Mouse (Mus musculus): Measurements from ENCODE around the gene Crmp1. TPM values are rescaled to one million over a fixed set of nuclear protein-coding genes. Genes with fewer than 3 reads are reported as not detected.

Crmp1 gene
- total RNA-seq, 2 experiments from 2014 or later, result 793 to 842 TPM

- DNase-seq (ENCODE audit: low spot score in 2 of 2), result peak; percentile 29 to 50
Observed at GRCm38 (mm10) chr5:37290983-37291382, 49.2 kb downstream of the Crmp1 start.

GRCm38 (mm10) chr5:37296717-37297116 lies 55.0 kb downstream of the Crmp1 start:
- DNase-seq (ENCODE audit: low spot score in 2 of 2), result peak; percentile 22 to 37

- DNase-seq (ENCODE audit: low spot score in 2 of 2), result peak; percentile 41 to 58
Observed at GRCm38 (mm10) chr5:37298370-37298769, 56.6 kb downstream of the Crmp1 start.

GRCm38 (mm10) chr5:37310026-37310425 lies 68.3 kb downstream of the Crmp1 start:
- DNase-seq (ENCODE audit: low spot score in 2 of 2), result no peak

- DNase-seq (ENCODE audit: low spot score in 2 of 2), result no peak
Observed at GRCm38 (mm10) chr5:37312980-37313722, 71.4 kb downstream of the Crmp1 start.

- no peak for DNase-seq (ENCODE audit: low spot score in 2 of 2)
Observed at GRCm38 (mm10) chr5:37318715-37319114, 77.0 kb downstream of the Crmp1 start.

- no peak for DNase-seq (ENCODE audit: low spot score in 2 of 2)
Observed at GRCm38 (mm10) chr5:37320174-37320573, 78.4 kb downstream of the Crmp1 start.

- no peak for DNase-seq (ENCODE audit: low spot score in 2 of 2)
Observed at GRCm38 (mm10) chr5:37320761-37321160, 79.0 kb downstream of the Crmp1 start.

GRCm38 (mm10) chr5:37326675-37327074 lies 84.9 kb downstream of the Crmp1 start:
- DNase-seq (ENCODE audit: low spot score in 2 of 2), result no peak

- DNase-seq (ENCODE audit: low spot score in 2 of 2), result no peak
Observed at GRCm38 (mm10) chr5:37330449-37331132, 88.9 kb downstream of the Crmp1 start.

- no peak for DNase-seq (ENCODE audit: low spot score in 2 of 2)
Observed at GRCm38 (mm10) chr5:37331133-37331505, 89.4 kb downstream of the Crmp1 start.

GRCm38 (mm10) chr5:37332066-37332465 lies 90.3 kb downstream of the Crmp1 start:
- no peak for DNase-seq (ENCODE audit: low spot score in 2 of 2)

- DNase-seq (ENCODE audit: low spot score in 2 of 2), result no peak
Observed at GRCm38 (mm10) chr5:37335061-37335460, 93.3 kb downstream of the Crmp1 start.

GRCm38 (mm10) chr5:37336485-37337105 lies 94.9 kb downstream of the Crmp1 start, which contains the start of gene Evc:
Evc (minus strand) TSS chr5:37336894.
- DNase-seq (ENCODE audit: low spot score in 2 of 2), result peak; percentile 57 to 71

- no peak for DNase-seq (ENCODE audit: low spot score in 2 of 2)
Observed at GRCm38 (mm10) chr5:37337696-37338095, 96.0 kb downstream of the Crmp1 start.

- peak; percentile 61 to 72 for DNase-seq (ENCODE audit: low spot score in 2 of 2)
Observed at GRCm38 (mm10) chr5:37338288-37338687, 96.5 kb downstream of the Crmp1 start, which contains the start of gene Evc2. Evc2 (plus strand) TSS chr5:37338499.

Other genes starting within 250 kb of the Crmp1 start
- gene Gm1043, start 156.6 kb upstream of the Crmp1 start, total RNA-seq (2021), result 10 to 100 TPM; 16.5 to 18.4 TPM
- 1 to 10 TPM; 7.7 to 8.3 TPM for gene Evc, start 95.0 kb downstream of the Crmp1 start, total RNA-seq (2021)
- gene Evc2, start 96.6 kb downstream of the Crmp1 start, total RNA-seq (2021), result 1 to 10 TPM; 7.4 to 7.8 TPM

Data from layer of hippocampus, postnatal 10 days (tissue).